Mouse (Mus musculus): ENCODE results near the gene Lhpp.
"Not testable (repeated sequence)": the region's sequence is repeated elsewhere in the genome, so short reads cannot be mapped to it uniquely, and the experiment has no call there.

DNA sequence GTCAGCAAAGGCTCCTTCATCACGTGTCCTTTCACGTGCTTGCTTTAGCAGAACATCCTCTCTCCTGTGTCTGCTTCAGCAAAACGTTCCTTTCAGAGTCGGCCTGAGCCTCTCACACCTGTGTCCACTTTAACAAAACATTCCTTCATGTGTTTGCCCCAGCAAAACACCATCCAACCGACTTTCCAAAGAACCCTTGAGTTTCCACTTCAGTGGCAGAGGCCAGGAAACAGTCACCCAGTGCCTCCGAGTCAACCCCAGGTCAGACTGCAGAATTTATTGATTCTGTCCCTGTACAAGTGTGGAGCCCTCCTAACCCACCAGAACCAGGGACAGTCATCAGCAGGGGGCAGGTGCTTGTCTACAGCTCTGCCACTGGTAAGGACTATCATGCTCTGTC, 52.4 kb downstream of the Lhpp start:
- not testable (repeated sequence) for TF ChIP-seq CTCF (IDR thresholded peaks at IDR 0.05; ENCODE audit: low read depth, low read length); GATA1 (IDR thresholded peaks at IDR 0.05; ENCODE audit: borderline replicate concordance, low read length); POLR2AphosphoS5 (IDR thresholded peaks at IDR 0.05; ENCODE audit: insufficient replicate concordance, low read depth, low read length); GATA2 (IDR thresholded peaks at IDR 0.05; ENCODE audit: borderline replicate concordance, low read depth, low read length); TAL1 (conservative IDR thresholded peaks at IDR 0.05; ENCODE audit: low read depth, low read length)

Data from G1E (cell line).